Mouse (Mus musculus) heart, postnatal 4 days (tissue): ENCODE measurements at regions not wholly inside any gene's neighbourhood (a gene's known extent, or its start where the extent isn't known, plus 50 kb on each side); places are given as distances from the start of the nearest gene placed in this dataset.

Experiments
- DNase-seq: peaks from one replicate; pipeline ENCODE4 v3.0.0; 2021

DNA sequence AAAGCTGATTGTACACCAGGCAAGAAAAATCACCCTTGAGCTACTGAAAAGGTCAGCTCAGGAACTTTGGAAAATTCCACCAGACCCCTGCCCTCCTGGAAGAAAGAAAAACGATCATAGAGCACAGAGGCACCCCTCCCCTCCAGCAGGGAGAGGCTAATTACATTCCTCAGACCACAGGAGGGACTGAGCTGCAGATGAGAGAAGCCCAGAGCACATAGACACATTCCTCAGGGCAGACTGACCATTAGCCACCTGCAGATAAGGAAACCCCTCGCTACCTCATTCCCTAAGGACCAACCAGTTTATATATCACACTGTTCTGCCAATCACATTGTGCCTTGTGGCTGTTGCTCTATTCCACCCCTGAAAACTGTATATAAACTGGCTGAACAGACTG is 230.3 kb downstream of the Parp8 start:
- no peak for DNase-seq

DNA sequence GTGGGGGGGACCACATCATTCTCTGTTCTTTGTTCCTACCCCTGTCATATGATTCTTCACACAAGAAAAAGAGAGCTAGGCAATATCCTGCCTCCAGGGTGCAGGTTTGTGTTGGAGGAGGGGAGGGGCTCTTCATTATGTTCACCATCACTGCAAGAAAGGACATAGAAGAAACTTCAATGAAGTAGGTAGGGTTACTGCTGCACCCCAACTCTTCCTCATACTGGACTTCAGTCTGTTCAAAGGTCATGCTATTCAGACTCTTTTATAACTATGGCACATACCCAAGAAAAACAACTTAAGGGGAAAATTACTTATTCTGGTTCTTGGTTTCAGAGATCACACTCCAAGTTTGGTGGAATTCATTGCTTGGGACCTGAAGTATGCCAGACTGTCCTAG is 243.7 kb downstream of the Parp8 start:
- DNase-seq, result no peak

DNA sequence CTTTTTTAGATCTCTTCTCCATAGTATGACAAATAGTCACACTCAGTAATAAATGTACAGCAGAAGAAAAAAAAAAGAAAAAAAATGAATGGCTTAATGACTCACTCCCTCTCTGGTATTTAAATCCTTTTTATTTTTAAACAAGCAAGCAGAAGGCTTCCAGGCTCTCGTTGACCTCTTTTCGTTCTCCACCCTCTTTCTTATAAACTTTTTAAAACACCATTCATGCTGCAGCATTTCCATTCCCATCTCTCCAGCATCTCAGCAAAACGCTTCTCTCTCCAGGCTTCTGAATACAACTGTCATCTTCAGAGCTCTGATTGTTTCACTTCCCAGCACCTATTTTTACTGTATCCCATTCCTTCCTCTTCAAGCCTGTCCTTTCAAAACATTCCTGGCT is 259.8 kb downstream of the Parp8 start:
- no peak for DNase-seq

DNA sequence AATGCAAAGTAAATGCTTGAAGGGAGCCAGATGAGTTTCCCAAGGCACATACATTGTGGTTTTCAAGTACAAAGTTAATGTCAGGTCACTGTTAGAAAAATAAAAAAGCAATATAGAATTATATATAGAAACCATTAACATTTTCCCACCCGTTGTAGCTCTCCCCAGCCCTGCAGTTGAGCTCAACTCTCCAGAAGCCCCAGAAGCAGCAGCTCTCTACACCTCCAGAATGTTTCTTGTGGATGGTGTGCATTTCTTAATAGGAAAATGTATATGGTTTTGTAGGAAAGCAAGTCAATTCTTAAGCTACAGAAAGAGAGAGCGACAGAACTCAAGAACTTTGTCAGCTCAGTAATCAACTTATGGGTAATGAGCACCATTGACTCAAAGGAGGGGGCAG is 265.4 kb downstream of the Parp8 start:
- no peak for DNase-seq

DNA sequence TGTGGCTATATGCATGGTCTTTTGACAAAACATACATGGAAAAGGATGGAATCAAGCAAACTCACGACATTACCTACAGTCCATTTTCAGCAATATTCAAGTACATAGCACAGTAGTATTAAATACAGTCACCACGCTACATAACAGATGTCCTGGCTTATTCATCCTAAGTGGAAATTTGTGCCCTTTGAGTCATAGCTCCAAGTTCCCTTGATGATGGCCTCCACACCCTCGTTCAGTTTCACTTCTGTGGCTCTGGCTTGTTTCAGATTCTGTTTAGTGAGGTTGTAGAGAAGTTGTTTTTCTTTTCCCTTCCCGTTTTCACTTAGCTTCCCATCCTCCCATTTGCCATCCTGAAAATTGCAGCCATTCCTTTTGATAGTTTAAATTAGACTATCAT is 284.5 kb downstream of the Parp8 start:
- DNase-seq, result no peak

DNA sequence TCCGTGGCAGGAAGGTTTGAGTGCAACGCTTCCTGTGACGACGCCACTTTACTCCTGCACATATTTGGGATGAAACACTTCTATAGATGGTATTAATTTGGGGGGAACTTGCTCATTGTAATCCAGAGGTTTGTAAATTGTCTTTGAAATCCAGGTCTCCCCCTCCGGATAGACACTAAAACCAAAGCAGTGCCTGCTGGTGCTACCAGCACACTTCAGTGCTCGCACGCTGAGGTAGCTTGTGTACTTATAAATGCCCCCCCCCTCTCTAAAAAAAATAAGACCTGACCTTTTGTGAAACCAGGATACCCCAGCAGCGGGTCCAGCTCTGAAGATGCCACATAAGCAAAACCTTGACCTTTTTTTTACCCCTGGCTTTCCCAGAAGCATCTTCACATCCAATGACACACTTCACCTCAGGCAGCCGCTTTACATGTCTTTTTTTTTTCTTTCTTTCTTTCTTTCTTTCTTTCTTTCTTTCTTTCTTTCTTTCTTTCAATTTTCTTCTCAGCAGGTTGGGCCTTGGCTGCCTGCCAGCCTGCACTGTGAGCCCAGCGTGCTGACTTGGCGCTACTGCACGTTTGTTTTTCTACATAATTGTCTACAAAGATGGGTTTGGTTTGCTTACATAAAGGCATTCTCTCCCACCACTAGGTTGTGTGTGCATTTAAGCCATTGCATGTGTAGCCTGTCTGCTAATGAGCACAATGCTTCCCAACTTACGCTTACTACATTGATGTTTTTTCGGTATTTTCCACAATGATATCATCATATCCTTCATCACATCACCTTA is 301.8 kb downstream of the Parp8 start:
- no peak for DNase-seq

DNA sequence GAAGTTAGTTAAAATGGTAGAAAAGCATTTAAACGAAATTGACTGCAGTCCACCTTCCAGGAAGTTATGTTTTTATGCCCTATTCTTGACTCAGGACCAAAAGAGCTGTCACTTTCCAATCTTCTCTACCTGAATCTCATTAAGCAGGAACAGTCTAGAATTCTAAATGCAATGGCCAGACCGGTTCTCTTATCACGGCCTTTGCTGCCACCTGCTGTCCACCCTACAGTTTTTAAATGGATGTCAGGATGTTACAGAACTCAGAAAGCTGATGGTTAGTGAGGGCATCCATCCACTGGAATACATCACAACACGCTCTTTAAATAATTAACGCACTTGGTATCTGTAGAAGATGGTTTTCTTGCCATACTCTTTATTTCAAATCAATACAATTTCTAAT is 310.5 kb downstream of the Parp8 start:
- DNase-seq, result peak; percentile 73

DNA sequence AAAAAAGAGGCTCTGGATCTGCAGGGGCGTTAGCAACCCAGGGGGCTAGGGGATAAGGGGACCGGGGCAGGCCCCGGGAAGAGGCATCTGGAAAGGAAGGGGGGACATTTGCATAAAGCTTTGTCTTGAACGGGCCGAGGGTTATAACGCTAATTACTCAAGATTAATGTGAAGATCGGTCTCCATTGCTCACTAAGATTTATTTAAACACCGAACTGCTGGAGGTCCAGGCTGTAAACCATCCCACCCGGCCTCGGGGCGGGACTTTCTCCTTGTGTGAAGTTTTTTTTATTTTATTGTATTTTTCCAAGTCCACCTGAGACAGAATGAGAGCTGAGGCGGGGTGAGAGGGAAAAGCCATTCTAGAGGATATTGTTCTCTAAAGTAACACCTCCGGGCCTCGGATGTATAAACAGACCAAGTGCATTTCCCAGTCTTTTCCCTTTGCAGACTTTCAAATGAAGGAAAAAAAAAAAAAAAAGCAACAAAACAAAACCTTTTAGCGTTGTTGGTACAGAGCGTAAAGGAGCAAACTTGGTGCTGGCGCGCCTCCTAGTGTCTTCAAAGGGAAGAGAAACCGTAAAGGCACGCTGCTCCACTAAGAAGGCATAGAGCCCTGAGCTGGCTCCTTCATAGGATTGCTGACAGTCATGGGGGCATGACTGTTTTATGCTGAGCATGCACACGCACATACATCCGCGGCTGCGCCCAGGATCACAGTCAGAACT is 313.3 kb downstream of the Parp8 start:
- DNase-seq, result peak; percentile 74

DNA sequence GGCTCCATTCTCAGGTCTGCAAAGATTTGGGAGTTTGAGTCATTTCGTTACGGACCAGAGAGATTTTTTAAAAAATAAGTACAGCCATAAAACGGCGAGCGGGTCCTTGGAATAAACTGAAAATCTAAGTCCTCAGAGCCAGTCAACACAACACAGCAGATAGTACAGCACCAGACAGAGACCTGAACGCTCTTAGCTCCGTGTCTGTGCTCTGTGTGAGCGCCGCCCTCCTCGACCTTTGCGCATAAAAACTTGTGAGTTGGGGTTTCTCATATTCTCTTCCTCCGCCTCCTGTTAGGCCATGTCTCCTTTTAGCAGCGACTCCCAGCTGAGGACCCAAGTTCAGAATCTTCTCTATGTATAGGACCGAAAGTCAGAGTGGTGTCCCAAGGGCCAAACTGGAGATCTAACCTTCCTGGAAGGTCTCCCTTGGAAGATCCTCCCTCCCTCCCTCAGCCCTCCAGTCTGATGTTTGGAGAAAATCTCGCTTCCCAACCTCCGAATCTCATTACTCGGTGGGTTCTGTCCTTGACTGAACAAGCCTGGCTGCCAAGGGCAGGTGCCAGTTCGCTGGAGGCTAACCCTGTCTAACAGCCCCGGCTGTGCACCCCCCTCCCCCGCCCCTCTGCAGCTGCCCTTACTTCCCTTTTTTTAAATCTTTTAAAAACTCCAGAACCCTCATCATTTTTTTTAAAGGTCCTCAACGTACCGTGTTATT is 314.0 kb downstream of the Parp8 start:
- DNase-seq, result no peak

DNA sequence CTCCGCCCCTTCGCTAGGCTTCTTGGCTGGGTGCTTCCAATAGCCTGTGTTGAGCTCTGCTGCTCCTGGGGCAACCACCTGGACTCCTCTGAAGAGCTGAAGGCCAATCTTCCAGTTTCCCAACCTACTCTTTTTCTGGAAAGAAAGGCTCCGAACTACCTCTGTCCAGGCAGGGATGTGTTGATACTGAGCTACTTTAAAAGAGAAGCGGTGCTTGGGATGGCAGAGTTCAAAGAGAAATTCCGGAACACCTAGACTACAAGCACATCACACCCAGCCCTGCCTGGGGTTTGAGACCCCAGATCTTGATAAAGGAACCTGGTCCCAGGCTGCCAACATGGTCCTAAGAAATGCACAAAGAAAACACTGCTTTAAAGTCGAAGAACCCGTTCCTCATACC is 315.7 kb downstream of the Parp8 start:
- no peak for DNase-seq

DNA sequence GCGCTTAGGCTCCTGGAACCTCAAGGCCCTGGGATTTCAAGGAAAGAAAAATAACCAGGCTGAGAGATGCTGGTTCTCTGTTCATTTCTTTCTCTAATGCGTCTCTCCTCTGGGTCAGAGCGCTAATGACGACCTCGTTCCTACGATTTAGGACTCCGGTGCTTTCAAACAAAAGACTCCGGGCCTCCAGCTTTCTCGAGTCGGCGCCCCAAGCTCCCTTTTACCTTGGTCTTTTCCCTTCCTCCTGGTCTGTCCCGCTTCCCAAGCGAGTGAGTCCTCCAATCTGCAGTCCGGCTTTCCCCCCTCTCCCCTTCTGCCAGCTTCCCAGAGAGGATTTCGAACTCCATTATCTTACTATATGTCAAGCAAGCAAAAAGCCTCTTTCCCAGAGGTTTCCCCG is 316.5 kb downstream of the Parp8 start:
- DNase-seq, result no peak

DNA sequence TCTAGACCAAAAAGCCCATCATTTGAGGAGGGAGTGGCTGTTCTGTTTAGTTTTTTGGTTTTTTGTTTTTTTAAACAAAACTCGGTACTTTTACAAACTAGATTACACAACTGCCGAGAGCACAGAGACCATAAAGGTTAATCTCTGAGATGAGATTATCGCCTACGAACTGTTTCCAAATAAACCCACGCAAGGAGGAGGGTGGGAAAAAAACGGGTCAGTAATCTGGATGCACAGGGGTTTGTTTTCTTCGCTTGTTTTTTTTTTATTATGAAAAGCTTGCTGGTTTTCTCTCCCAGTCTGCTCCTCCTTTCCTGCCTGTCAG is 316.9 kb downstream of the Parp8 start:
- DNase-seq, result no peak

DNA sequence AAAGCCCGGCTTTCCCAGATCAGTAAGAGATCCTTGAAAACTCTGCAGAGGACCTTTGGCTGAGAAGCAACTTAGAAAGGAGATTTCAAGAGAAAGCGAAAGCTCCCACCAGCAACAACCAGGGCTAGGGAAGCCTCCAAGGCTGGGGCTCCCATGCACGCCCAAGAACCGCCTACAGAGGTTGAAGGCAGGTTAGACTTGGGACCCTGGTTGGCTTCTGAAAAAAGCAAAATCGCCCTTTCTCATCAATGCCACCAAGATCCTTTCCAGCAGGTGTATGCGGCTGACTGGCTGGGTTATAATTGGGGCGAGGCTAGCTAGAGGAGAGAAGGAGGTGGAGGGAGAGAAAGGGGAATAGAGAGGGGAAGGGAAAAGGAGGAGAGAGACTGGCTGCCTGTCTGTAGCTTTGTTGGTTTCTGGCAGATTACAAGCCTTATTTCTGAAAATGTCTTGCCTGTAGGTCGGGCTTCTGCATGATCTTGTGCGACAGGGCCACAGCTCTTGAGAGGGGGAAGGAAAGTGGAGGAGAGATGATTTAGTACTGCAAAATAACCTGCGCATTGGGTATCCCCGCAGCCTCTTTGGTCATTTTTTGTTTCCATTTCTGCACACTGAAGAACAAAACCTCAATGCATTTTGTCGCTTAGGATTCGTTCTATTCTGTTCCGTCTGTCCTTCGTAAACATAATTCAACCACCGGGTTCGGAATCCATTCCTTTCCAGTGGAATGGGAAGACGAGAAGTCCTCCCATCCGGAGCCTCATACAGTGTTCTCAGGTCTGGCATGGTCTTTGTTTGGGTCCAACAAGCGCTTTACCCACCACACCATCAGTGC is 317.5 kb downstream of the Parp8 start:
- no peak for DNase-seq

DNA sequence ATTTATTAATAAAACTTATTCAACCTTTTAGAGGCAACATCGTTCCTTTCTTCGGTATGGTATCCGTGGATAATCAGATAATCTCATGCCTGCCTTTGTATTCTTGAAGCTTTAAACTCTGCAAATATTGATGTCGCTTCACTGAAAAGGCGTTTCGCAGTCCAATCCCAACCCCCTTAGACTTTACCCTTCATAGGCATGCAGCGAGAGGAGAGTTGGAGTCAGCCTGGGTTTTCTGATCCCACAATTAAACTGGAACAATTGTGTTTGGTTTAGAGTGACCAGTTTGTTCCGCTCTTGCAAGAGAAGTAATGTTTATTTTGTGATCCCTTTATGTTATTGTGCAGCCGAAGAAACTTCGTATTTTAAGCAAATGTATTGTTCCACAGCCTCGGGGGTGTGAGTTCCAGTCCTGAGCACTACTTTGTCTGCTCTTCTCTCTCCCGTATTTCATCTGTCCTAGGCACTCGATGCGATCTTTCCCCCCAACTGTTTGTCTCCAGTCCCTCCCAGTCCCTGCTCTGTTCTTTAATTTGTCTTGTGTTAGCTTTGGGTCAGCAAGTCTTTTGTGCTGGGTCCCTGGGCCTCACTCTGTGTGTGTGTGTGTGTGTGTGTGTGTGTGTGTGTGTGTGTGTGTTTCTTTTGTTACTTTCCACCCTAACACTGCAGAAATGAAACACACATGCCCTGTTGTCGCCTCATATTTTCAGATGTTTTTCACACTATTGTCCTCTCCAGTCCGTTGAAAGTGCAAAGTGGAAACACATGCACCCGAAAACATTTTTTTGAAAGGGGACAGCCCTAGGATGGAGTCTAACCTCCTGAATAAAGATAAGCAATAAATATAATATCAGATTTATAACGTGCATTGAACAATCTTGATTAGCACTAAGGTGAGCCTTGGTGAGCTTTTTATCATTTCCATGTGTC is 318.7 kb downstream of the Parp8 start:
- no peak for DNase-seq

DNA sequence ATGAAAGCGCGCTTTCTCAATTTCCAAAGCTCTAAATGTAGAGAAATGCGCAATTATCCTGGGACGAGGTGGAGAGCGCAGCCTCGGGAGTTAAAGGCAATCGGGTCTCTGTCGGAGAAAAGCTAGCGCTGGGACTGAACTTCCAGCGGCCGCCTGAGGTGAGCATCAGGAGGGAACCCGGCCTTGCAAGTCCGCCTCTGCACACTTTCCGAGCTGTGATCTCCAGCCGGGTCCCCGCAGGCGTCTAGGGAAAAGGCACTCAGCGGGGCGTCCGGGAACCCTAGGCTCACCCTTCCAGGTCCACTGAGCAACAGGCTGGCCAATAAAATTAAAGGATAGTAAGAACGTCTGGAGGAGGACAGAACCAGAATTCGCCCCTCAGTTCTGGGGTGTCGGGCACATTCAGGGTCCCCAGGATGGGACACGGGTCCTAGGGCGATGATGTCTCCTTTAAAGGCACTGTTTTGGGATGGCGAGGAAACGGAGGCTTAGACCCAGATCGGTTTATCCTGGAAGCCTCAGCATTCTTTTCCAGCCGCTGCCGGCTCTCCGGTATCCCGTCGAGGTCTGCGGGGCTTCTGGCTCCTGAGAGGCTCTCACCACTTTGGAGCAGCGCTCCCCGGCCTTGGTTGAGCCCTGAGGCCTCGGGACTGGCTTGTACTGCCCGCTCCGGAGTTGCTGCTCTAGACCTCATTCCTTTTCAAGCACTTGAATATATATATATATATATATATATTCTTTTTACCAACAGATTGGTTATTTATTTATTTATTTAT is 319.5 kb downstream of the Parp8 start:
- no peak for DNase-seq

DNA sequence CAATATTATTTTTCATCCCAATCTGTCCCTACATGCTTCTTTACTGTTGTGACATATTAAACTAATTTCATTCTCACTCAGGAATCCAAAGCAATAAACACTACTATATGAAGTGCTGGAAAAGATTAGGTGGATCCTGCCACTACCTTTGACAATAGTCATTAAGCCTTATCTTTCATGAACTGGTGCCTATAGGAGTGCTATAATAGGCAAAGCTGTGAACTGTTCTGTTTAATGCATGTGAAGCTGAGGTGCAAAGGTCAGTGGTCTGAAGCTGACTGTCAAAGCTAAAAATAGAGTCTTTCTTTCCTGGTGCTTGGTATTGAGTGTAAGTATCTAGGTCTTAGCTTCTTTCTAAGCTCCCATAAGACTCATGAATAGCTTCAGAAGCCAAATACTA is 336.6 kb downstream of the Parp8 start:
- no peak for DNase-seq
